Comparison of ENCODE assay signal across 8 mouse cellular contexts in genomic region chr13:41634401-41634818, GRCm38 (mm10). TPM values are rescaled to one million over a fixed set of nuclear protein-coding genes. Genes with fewer than 3 reads are reported as not detected.
DNase-seq lines count a peak whose midpoint lies in the region; ATAC-seq and TF ChIP-seq lines count a peak whose summit lies in the region.

No protein-coding gene starts in this region.

- H3K36me3 ChIP-seq in heart, adult 2 months (ENCODE audit: control insufficient read depth, insufficient read depth, low read length): no peaks in the 10 kb centered on the region; the same call in 1 of the 2 replicates
- no peaks in the 10 kb centered on the region for H3K36me3 ChIP-seq in kidney, embryonic 16.5 days (ENCODE audit: insufficient read depth, low read length)
- H3K36me3 ChIP-seq in liver, embryonic 14.5 days (replicated peaks; ENCODE audit: control insufficient read depth, insufficient read depth, low read depth): no peaks in the 10 kb centered on the region
- no peaks in the 10 kb centered on the region for H3K36me3 ChIP-seq in neural tube, embryonic 14.5 days (ENCODE audit: control insufficient read depth, insufficient read depth, low read length)

- peaks cover 3% of the 10 kb centered on the region; the same call in 1 of the 2 replicates for H3K79me2 ChIP-seq in heart, adult 2 months (replicated peaks; ENCODE audit: control insufficient read depth, insufficient read depth, low read length)

- ATAC-seq in kidney, embryonic 16.5 days (ENCODE audit: low FRiP score, low TSS enrichment): peak; percentile 71
- ATAC-seq in liver, embryonic 14.5 days (ENCODE audit: insufficient read depth): no peak
- ATAC-seq in neural tube, embryonic 14.5 days (ENCODE audit: low read depth): peak; percentile 68

- no peaks in the 10 kb centered on the region for H3K9me3 ChIP-seq in kidney, embryonic 16.5 days (ENCODE audit: low read length)
- H3K9me3 ChIP-seq in liver, embryonic 14.5 days (ENCODE audit: control insufficient read depth, low read length): no peaks in the 10 kb centered on the region
- no peaks in the 10 kb centered on the region for H3K9me3 ChIP-seq in neural tube, embryonic 14.5 days (ENCODE audit: control insufficient read depth, low read length)

- no peak for TF ChIP-seq POLR2A in heart, adult 2 months (IDR thresholded peaks at IDR 0.05; ENCODE audit: insufficient read depth, low read depth, low read length)

- DNase-seq in CD4-positive helper T cell, adult 2 months (ENCODE audit: low read depth, low spot score): peak; percentile 59
- peak; percentile 81 for DNase-seq in adrenal gland, postnatal 10 days
- peak; percentile 61 for DNase-seq in embryo, embryonic 9.5 days (ENCODE audit: extremely low spot score)
- peak; percentile 69 to 82 for DNase-seq in heart, adult 2 months
- peak; percentile 7 to 24 (median 15) for DNase-seq in liver, embryonic 14.5 days (ENCODE audit: low read depth in 3 of 3, low spot score in 3 of 3)
- DNase-seq in thymus, adult 18-20 months: peak; percentile 48 to 49

- H3K27me3 ChIP-seq in heart, adult 2 months (ENCODE audit: control insufficient read depth, insufficient read depth, low read length): no peaks in the 10 kb centered on the region
- H3K27me3 ChIP-seq in kidney, embryonic 16.5 days (ENCODE audit: insufficient read depth, low read length): no peaks in the 10 kb centered on the region
- H3K27me3 ChIP-seq in liver, embryonic 14.5 days (ENCODE audit: control insufficient read depth, insufficient read depth, low read length): no peaks in the 10 kb centered on the region
- H3K27me3 ChIP-seq in neural tube, embryonic 14.5 days (ENCODE audit: control insufficient read depth, insufficient read depth, low read length): no peaks in the 10 kb centered on the region

- intact Hi-C loops in heart, adult 2 months (cut with DNase I): loop anchor here (1.0 to 2.0 kb wide), 2 partner anchors 62 to 352 kb away; no protein-coding TSS in a partner anchor

- H3K4me3 ChIP-seq in heart, adult 2 months: no peak overlapping the region
- no peak overlapping the region for H3K4me3 ChIP-seq in kidney, embryonic 16.5 days (ENCODE audit: low read length)
- H3K4me3 ChIP-seq in liver, embryonic 14.5 days (ENCODE audit: insufficient read depth in 1 of 2, low read depth in 2 of 2, low read length in 2 of 2): no peak overlapping the region
- H3K4me3 ChIP-seq in neural tube, embryonic 14.5 days (ENCODE audit: low read depth, low read length): no peak overlapping the region

- peak; percentile 78; the same call in 1 of the 2 replicates for TF ChIP-seq EP300 in heart, adult 2 months (IDR thresholded peaks at IDR 0.05; ENCODE audit: insufficient read depth, low read depth, low read length)
- no peak for TF ChIP-seq EP300 in liver, embryonic 14.5 days (IDR thresholded peaks at IDR 0.05; ENCODE audit: low read depth)

- TF ChIP-seq CTCF in heart, adult 2 months (IDR thresholded peaks at IDR 0.05): peak; percentile 98; the same call in 1 of the 2 replicates
- peak; percentile 96 for TF ChIP-seq CTCF in liver, embryonic 14.5 days (IDR thresholded peaks at IDR 0.05; ENCODE audit: low read depth)

- H3K4me2 ChIP-seq in kidney, embryonic 16.5 days (replicated peaks; ENCODE audit: low read depth, low read length): no peak overlapping the region
- no peak overlapping the region for H3K4me2 ChIP-seq in liver, embryonic 14.5 days (ENCODE audit: low read depth)
- H3K4me2 ChIP-seq in neural tube, embryonic 14.5 days (ENCODE audit: low read depth, low read length): no peak overlapping the region

- no peak overlapping the region for H3K9ac ChIP-seq in heart, adult 2 months (ENCODE audit: low read depth, low read length)
- H3K9ac ChIP-seq in kidney, embryonic 16.5 days (replicated peaks; ENCODE audit: low read length): no peak overlapping the region
- no peak overlapping the region for H3K9ac ChIP-seq in liver, embryonic 14.5 days (replicated peaks)
- no peak overlapping the region for H3K9ac ChIP-seq in neural tube, embryonic 14.5 days (replicated peaks; ENCODE audit: low read depth, low read length)

- H3K27ac ChIP-seq in heart, adult 2 months: no peak overlapping the region
- H3K27ac ChIP-seq in kidney, embryonic 16.5 days (ENCODE audit: low read length): no peak overlapping the region
- H3K27ac ChIP-seq in liver, embryonic 14.5 days: no peak overlapping the region
- no peak overlapping the region for H3K27ac ChIP-seq in neural tube, embryonic 14.5 days (ENCODE audit: low read depth, low read length)

- H3K4me1 ChIP-seq in heart, adult 2 months (ENCODE audit: control insufficient read depth, insufficient read depth, low read length): no peaks in the 10 kb centered on the region
- no peaks in the 10 kb centered on the region for H3K4me1 ChIP-seq in kidney, embryonic 16.5 days (ENCODE audit: insufficient read depth, low read length)
- no peaks in the 10 kb centered on the region for H3K4me1 ChIP-seq in liver, embryonic 14.5 days (replicated peaks; ENCODE audit: control insufficient read depth in 2 of 2, insufficient read depth in 2 of 2, low read length in 1 of 2)
- H3K4me1 ChIP-seq in neural tube, embryonic 14.5 days (ENCODE audit: control insufficient read depth, insufficient read depth, low read length): no peaks in the 10 kb centered on the region

- WGBS in heart, adult 2 months: 34% methylated on average over 13 of the region's 13 CpGs
- WGBS in kidney, embryonic 16.5 days: 25% methylated on average over 13 of the region's 13 CpGs
- 25% methylated on average over 13 of the region's 13 CpGs for WGBS in liver, embryonic 14.5 days (ENCODE audit: insufficient replicate concordance)
- WGBS in neural tube, embryonic 14.5 days: 25% methylated on average over 13 of the region's 13 CpGs

RNA-seq across cellular contexts. Expression of gene Tmem170b, which starts 28.7 kb away (rescaled TPM):
- total RNA-seq in adrenal gland, postnatal 10 days (2021): 10 to 100 TPM; 23.6 TPM
- 10 to 100 TPM; 22.0 to 27.1 TPM for total RNA-seq in heart, adult 2 months (2021)
- polyA plus RNA-seq in heart, adult 2 months (2012; rRNA removed): 3.6 and 7.1 TPM in 2 replicates
- 9.0 and 10.2 TPM in 2 replicates for polyA plus RNA-seq in kidney, embryonic 16.5 days (2015; fragmentation: Nextera tagmentation; extraction: Ambion mirVana)
- polyA plus RNA-seq in liver, embryonic 14.5 days (2012; rRNA removed): 1.2 and 1.5 TPM in 2 replicates
- 5.6 and 6.0 TPM in 2 replicates for polyA plus RNA-seq in liver, embryonic 14.5 days (2014; fragmentation: Nextera tagmentation; extraction: Ambion mirVana)
- polyA plus RNA-seq in neural tube, embryonic 14.5 days (2014; fragmentation: Nextera tagmentation; extraction: Ambion mirVana): 68.1 and 68.3 TPM in 2 replicates

Comparison
In these comparisons a context has a peak if more than half of its experiments do, and no peak if none do; other contexts are left out.
1. DNase-seq: peak in every context shown above with its lines; median percentile 81 in adrenal gland, postnatal 10 days; 76 in heart, adult 2 months; 61 in embryo, embryonic 9.5 days; 59 in CD4-positive helper T cell, adult 2 months; 48 in thymus, adult 18-20 months; 15 in liver, embryonic 14.5 days.